Mouse (Mus musculus) heart, adult 11 months (tissue): Measurements from ENCODE around the gene Tmem229b.
"Not testable (repeated sequence)": the region's sequence is repeated elsewhere in the genome, so short reads cannot be mapped to it uniquely, and the experiment has no call there.

Experiments
- DNase-seq: peaks from one replicate; pipeline ENCODE4 v3.0.0; 2022

The Tmem229b gene

GRCm38 (mm10) chr12:79007126-79007753 is at the start of gene Tmem229b:
Tmem229b (minus strand) TSS chr12:79007627.
- peak; percentile 95 for DNase-seq

GRCm38 (mm10) chr12:79055276-79055675 is 47.8 kb upstream of the Tmem229b start:
- peak; percentile 98 for DNase-seq

- no peak for DNase-seq
Observed at GRCm38 (mm10) chr12:79052073-79052472, 44.6 kb upstream of the Tmem229b start.

GRCm38 (mm10) chr12:79050545-79051212 is 43.3 kb upstream of the Tmem229b start:
- DNase-seq, result peak; percentile 93

GRCm38 (mm10) chr12:79049807-79050206 is 42.4 kb upstream of the Tmem229b start:
- DNase-seq, result no peak

GRCm38 (mm10) chr12:79048898-79049297 is 41.5 kb upstream of the Tmem229b start:
- peak; percentile 96 for DNase-seq

GRCm38 (mm10) chr12:79047203-79047602 is 39.8 kb upstream of the Tmem229b start:
- no peak for DNase-seq

GRCm38 (mm10) chr12:79046171-79046570 is 38.7 kb upstream of the Tmem229b start:
- no peak for DNase-seq

- peak; percentile 97 for DNase-seq
Observed at GRCm38 (mm10) chr12:79044668-79045067, 37.2 kb upstream of the Tmem229b start.

GRCm38 (mm10) chr12:79041436-79041835 is 34.0 kb upstream of the Tmem229b start:
- DNase-seq, result no peak

- DNase-seq, result no peak
Observed at GRCm38 (mm10) chr12:79040201-79040827, 32.9 kb upstream of the Tmem229b start.

GRCm38 (mm10) chr12:79039708-79040107 is 32.3 kb upstream of the Tmem229b start:
- DNase-seq, result no peak

- DNase-seq, result no peak
Observed at GRCm38 (mm10) chr12:79035349-79035748, 27.9 kb upstream of the Tmem229b start.

GRCm38 (mm10) chr12:79034331-79034730 is 26.9 kb upstream of the Tmem229b start:
- no peak for DNase-seq

GRCm38 (mm10) chr12:79028911-79029861 is 21.8 kb upstream of the Tmem229b start, which contains the start of gene Plekhh1:
Plekhh1 (plus strand) TSS chr12:79029163.
- peak; percentile 93 for DNase-seq

- DNase-seq, result not testable (repeated sequence)
Observed at GRCm38 (mm10) chr12:79027526-79027925, 20.1 kb upstream of the Tmem229b start.

- peak; percentile 91 for DNase-seq
Observed at GRCm38 (mm10) chr12:79022882-79023281, 15.5 kb upstream of the Tmem229b start.

- DNase-seq, result no peak
Observed at GRCm38 (mm10) chr12:79021902-79022301, 14.5 kb upstream of the Tmem229b start.

GRCm38 (mm10) chr12:79017994-79018399 is 10.6 kb upstream of the Tmem229b start:
- DNase-seq, result peak; percentile 91

- no peak for DNase-seq
Observed at GRCm38 (mm10) chr12:79016109-79016508, 8.7 kb upstream of the Tmem229b start.

- DNase-seq, result peak; percentile 93
Observed at GRCm38 (mm10) chr12:79010569-79010968, 3.1 kb upstream of the Tmem229b start.

- DNase-seq, result peak; percentile 97
Observed at GRCm38 (mm10) chr12:79006478-79007125, 825 bp downstream of the Tmem229b start.
